Mouse (Mus musculus) telencephalon, adult 2 months (tissue): Measurements from ENCODE around the gene Nagk.
"Not testable (repeated sequence)": the region's sequence is repeated elsewhere in the genome, so short reads cannot be mapped to it uniquely, and the experiment has no call there.

Experiments
- DNase-seq: peaks from one replicate; pipeline ENCODE4 v3.0.0-alpha.2; 2011; ENCODE audit warnings: low read depth, low spot score

Gene Nagk

DNA sequence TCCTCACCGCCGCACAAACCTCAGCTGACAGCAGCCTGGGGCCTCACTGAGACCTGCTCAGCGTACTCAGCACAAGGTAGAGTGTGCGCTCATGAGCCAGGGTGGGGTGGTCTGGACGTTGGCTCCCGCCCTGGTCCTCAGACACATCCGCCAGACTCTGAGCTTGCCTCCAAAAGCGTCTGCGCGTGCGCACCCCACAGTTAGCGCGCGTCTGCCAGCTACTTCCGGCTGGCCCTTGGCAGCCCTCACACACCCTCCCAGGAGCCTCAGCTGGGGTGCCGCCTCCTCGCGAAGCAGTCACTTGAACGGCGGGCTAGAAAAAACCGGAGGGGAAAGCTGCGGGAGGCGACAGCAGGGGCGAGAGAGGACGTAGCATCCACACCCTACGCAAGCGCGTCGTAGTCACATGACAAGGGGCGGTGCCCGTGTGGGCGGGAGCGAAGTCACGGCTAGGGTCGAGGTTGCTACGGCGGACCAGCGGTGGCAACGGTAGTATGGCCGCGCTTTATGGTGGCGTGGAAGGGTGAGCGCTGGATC is at the start of gene Nagk:
Nagk (plus strand) TSS at position 223 of the 537 bp plus-strand sequence.
- peak; percentile 94 for DNase-seq

- no peak for DNase-seq
Observed at GRCm38 (mm10) chr6:83745466-83745865, 49.3 kb upstream of the Nagk start.

DNA sequence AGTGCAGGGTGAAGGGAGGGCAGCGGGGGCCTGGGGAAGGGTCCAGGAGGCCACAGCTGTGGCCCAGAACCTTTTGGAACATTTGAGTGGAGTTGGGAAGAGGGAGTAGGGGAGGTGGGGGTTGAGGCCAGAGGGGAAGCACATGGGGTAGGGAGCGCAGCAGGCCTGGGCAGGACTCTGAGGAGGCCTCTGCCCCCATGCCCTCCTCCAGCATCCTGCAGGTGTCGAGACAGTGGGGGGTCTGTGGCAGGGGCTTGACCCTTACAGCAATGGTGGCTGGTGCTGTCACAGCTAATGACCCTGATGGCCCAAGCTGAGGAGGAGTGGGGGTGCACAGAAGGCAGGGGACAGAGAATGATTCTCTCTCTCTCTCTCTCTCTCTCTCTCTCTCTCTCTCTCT is 45.5 kb upstream of the Nagk start:
- no peak for DNase-seq

DNA sequence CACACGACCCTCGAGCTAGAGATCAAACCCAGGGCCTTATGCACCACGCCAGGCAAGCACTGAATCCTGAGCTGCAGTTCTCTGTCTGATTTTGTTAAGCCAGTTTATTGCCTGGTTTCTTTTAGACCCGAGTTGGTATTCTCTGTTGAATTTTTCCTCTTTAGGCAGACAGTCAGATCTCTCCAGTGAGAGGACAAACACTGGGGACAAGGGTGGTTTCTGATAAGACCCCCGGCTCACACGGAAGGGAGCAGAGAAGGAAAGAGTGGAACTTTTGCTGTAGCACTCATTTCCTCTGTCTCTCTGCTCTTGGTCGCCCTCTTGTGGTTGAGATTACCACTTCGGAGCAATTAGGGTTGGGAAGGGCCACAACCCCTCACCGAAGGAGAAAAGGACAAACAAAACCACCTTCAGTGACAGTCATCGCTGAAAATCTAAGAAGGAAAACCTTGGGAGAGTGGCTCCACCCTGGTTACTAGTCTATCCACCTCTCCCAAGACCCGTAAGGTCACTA is 44.6 kb upstream of the Nagk start:
- DNase-seq = no peak

DNA sequence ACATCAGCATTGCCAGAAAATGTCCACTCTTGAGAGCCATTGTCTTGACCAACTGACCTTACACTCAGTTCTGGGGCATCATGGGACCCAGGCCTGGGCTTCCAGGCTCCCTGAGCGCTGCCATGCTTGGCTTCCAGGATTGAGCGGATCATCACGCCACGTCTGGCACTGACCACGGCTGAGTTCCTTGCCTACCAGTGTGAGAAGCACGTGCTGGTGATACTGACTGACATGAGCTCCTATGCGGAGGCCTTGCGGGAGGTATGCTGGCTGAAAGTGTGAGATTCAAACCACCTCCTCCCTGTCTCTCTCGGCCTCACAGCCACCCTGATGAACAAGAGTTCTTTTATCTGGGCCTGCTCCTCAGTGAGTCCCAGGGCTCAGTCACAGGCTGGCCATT is 38.7 kb upstream of the Nagk start:
- no peak for DNase-seq

- no peak for DNase-seq
Observed at GRCm38 (mm10) chr6:83762344-83762743, 32.4 kb upstream of the Nagk start, which contains the start of gene Ankrd53. Gene Ankrd53, plus strand, starts transcription at chr6:83762644.

GRCm38 (mm10) chr6:83762880-83763431 is 31.8 kb upstream of the Nagk start:
- no peak for DNase-seq

DNA sequence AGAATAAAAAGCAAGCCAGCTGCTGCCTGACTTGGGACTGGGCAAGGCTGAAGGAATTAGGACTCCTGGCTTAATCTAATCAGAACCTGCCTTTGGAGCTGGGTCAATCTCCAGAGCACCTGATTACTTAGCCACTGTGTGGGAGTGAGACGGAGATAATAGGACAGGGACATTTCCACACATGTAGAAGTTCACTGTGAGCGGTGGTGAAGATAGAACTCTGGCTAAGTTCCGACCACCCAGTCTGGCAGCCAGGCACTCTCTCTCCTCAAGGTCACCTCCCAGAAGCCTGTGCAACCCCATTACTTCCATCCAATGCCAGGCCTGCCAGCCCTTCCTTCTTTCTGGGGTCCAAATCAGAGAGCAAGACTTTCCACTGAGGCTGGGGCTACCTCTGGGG is 27.8 kb upstream of the Nagk start:
- DNase-seq = no peak

GRCm38 (mm10) chr6:83768485-83768884 is 26.3 kb upstream of the Nagk start:
- DNase-seq = no peak

DNA sequence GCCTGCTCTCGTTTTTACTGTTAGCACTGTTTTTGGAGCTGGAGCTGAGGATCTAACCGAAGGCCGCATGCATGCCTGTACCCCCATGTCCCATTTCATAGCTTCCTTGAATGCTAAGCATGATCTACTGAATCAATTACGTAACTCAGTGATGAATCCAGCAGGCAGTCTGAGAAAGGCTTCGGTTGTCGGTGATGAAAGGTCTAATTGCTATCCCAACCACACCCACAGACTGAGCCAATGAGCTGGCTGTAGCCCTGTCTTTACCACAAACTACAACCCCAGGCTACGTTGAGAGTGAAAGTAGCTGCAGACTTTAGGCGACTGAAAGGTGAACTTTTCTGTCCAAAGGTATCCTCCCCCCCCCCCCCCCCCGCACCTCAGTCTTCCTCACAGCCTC is 20.7 kb upstream of the Nagk start:
- DNase-seq = no peak

GRCm38 (mm10) chr6:83774781-83775563 is 19.8 kb upstream of the Nagk start:
- DNase-seq = no peak

GRCm38 (mm10) chr6:83775638-83776293 is 19.0 kb upstream of the Nagk start, which contains the start of gene Tex261:
Gene Tex261, minus strand, starts transcription at chr6:83775813.
- DNase-seq = peak; percentile 88

DNA sequence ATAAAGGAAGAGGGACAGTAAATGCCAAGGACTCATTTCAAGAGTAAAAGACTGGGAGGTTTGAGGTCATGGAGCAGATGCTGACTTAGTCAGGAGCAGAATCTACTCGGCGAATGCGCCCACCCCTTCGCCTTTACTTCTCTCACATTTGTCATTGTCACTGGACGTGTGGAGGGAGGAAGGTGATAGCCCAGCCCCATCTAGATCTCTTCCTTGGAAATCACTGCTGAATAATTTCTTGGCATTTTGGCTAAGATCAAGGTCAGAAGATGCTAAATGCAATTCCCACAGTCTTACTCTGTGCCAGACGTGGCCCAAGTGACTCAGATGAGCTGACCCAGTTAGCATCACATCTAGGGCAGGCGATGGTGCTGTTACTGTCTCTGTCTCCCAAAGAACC is 16.5 kb upstream of the Nagk start:
- no peak for DNase-seq

GRCm38 (mm10) chr6:83779026-83779425 is 15.8 kb upstream of the Nagk start:
- no peak for DNase-seq

- no peak for DNase-seq
Observed at GRCm38 (mm10) chr6:83786426-83786825, 8.4 kb upstream of the Nagk start.

GRCm38 (mm10) chr6:83788554-83788953 is 6.2 kb upstream of the Nagk start:
- no peak for DNase-seq

GRCm38 (mm10) chr6:83790533-83790932 is 4.2 kb upstream of the Nagk start:
- DNase-seq = not testable (repeated sequence)

- no peak for DNase-seq
Observed at GRCm38 (mm10) chr6:83791251-83791890, 3.4 kb upstream of the Nagk start.

GRCm38 (mm10) chr6:83795492-83795900 is 714 bp downstream of the Nagk start:
- peak; percentile 58 for DNase-seq

DNA sequence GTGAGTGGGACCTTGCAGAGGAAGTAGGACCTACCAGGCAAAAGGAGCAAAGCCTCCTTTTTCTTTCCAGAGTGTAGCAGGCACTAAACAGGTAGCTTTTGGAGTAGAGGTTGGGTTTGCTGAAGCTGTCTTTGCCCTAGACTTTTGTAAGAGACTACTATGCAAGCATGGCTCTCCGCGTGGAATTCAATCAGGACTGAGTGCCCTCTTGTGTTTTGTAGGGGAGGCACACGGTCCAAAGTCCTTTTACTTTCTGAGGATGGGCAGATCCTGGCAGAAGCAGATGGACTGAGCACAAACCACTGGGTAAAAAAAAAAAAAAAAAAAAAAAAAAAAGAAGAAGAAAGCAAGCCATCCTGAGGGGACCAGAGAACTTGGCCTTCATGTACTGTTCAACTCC is 1.9 kb downstream of the Nagk start:
- no peak for DNase-seq

DNA sequence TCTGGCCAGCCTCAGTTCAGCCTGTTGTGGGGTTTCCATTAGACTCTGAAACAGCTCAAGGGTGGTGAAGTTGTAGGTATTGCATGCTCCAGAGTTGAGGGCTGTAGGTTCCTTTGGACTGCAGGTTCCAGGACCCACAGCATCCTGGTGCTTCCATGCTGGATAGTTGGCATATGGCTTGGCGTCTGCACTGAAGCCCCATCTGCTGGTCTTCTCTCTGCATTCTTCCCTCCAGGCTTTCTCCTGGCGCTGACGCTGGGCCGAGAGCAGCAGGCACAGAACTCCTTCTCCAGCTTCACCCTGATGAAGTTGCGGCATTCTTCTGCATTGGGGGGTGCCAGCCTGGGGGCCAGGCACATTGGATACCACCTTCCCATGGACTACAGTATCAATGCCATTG is 7.3 kb downstream of the Nagk start:
- no peak for DNase-seq

- DNase-seq = no peak
Observed at GRCm38 (mm10) chr6:83802846-83803245, 8.1 kb downstream of the Nagk start.
